Mouse (Mus musculus) testis, adult 2 months (tissue): Measurements from ENCODE around the gene Ly6g. TPM values are rescaled to one million over a fixed set of nuclear protein-coding genes. Genes with fewer than 3 reads are reported as not detected.
"Not testable (repeated sequence)": the region's sequence is repeated elsewhere in the genome, so short reads cannot be mapped to it uniquely, and the experiment has no call there.

Experiments
- H3K27ac ChIP-seq: fragments of 200-500 bp; 2 replicates; pipeline ENCODE4 v1.5.1; 2012; ENCODE audit warnings: low read depth, low read length; ENCODE audit not compliant: control insufficient read depth, insufficient read depth
- H3K27me3 ChIP-seq: fragments of 200-500 bp; 2 replicates; pipeline ENCODE4 v1.6.1; 2012; ENCODE audit warnings: mild to moderate bottlenecking, low read length, moderate library complexity; ENCODE audit not compliant: control insufficient read depth, insufficient read depth
- H3K36me3 ChIP-seq: fragments of 200-500 bp; 2 replicates; pipeline ENCODE4 v1.6.1; 2012; ENCODE audit warnings: mild to moderate bottlenecking, low read length; ENCODE audit not compliant: control insufficient read depth, insufficient read depth
- H3K4me1 ChIP-seq: fragments of 200-500 bp; 2 replicates; pipeline ENCODE4 v1.6.1; 2012; ENCODE audit warnings: low read length; ENCODE audit not compliant: control insufficient read depth, insufficient read depth
- H3K4me3 ChIP-seq: fragments of 200-500 bp; 2 replicates; pipeline ENCODE4 v1.5.1; 2012; ENCODE audit warnings: low read depth, mild to moderate bottlenecking, low read length, moderate library complexity, mixed read lengths; ENCODE audit not compliant: control insufficient read depth
- CTCF ChIP-seq: fragments of 200-500 bp; IDR thresholded peaks from 2 replicates; pipeline ENCODE4 v1.5.1; 2012; ENCODE audit warnings: low read depth, mild to moderate bottlenecking, inconsistent platforms, low read length, moderate library complexity; ENCODE audit not compliant: control insufficient read depth, insufficient read depth, insufficient replicate concordance
- POLR2A ChIP-seq: fragments of 200-500 bp; IDR thresholded peaks from 2 replicates; pipeline ENCODE4 v1.6.1; 2012; ENCODE audit warnings: low read depth, mild to moderate bottlenecking, inconsistent platforms, low read length, moderate library complexity; ENCODE audit not compliant: control insufficient read depth
- polyA plus RNA-seq: library from polyadenylated mRNA; depleted of rRNA; stranded (reverse); fragments of >200 nt; gene quantifications from 2 replicates; pipeline ENCODE4 v1.2.3, GENCODE M21; 2012; rRNA removed

Ly6g gene
- not detected in 2 replicates for polyA plus RNA-seq

GRCm38 (mm10) chr15:75154940-75155339 is at the start of gene Ly6g:
Gene Ly6g, plus strand, starts transcription at chr15:75155240.
- no peak within 1 kb of the TSS for H3K4me3 ChIP-seq
- no peaks in the 10 kb centered on the region for H3K4me1 ChIP-seq
- TF ChIP-seq POLR2A (no peak), CTCF (no peak)
- no peak within 1 kb of the TSS for H3K27ac ChIP-seq
- H3K27me3 ChIP-seq: no peaks in the 10 kb centered on the region
- H3K36me3 ChIP-seq: no peaks in the 10 kb centered on the region

- H3K4me1 ChIP-seq, H3K36me3 ChIP-seq, H3K4me3 ChIP-seq: not testable (repeated sequence)
Measured at GRCm38 (mm10) chr15:75110424-75110823, 44.6 kb upstream of the Ly6g start.

GRCm38 (mm10) chr15:75111861-75112630 is 43.0 kb upstream of the Ly6g start, which contains the start of gene Ly6c2:
Gene Ly6c2, minus strand, starts transcription at chr15:75111970.
- H3K27ac ChIP-seq, H3K4me3 ChIP-seq, H3K36me3 ChIP-seq, H3K4me1 ChIP-seq, H3K27me3 ChIP-seq: not testable (repeated sequence)

More at GRCm38 (mm10) chr15:75110424-75110823, 44.6 kb upstream of the Ly6g start:
- not testable (repeated sequence) for H3K27ac ChIP-seq, H3K27me3 ChIP-seq

GRCm38 (mm10) chr15:75116525-75116924 is 38.5 kb upstream of the Ly6g start:
- no peaks in the 10 kb centered on the region for H3K36me3 ChIP-seq
- no peak overlapping the region for H3K27ac ChIP-seq
- no peak overlapping the region for H3K4me3 ChIP-seq
- H3K27me3 ChIP-seq: no peaks in the 10 kb centered on the region
- TF ChIP-seq POLR2A: no peak
- TF ChIP-seq CTCF: no peak
- no peaks in the 10 kb centered on the region for H3K4me1 ChIP-seq

- not testable (repeated sequence) for H3K4me3 ChIP-seq, H3K27ac ChIP-seq, H3K4me1 ChIP-seq, H3K27me3 ChIP-seq, H3K36me3 ChIP-seq
Measured at GRCm38 (mm10) chr15:75117481-75117880, 37.6 kb upstream of the Ly6g start.

GRCm38 (mm10) chr15:75118742-75119141 is 36.3 kb upstream of the Ly6g start:
- peak; percentile 75 for TF ChIP-seq CTCF
- not testable (repeated sequence) for H3K27me3 ChIP-seq, H3K4me1 ChIP-seq

GRCm38 (mm10) chr15:75120066-75120465 is 35.0 kb upstream of the Ly6g start:
- Histone ChIP-seq H3K36me3 (no peaks in the 10 kb centered on the region), H3K4me3 (no peak overlapping the region), H3K27ac (no peak overlapping the region), H3K4me1 (no peaks in the 10 kb centered on the region), H3K27me3 (no peaks in the 10 kb centered on the region)
- no peak for TF ChIP-seq POLR2A
- peak; percentile 89; the same call in 1 of the 2 replicates for TF ChIP-seq CTCF

More at GRCm38 (mm10) chr15:75118742-75119141, 36.3 kb upstream of the Ly6g start:
- H3K4me3 ChIP-seq, H3K27ac ChIP-seq, H3K36me3 ChIP-seq: not testable (repeated sequence)

- not testable (repeated sequence) for H3K4me1 ChIP-seq, H3K27me3 ChIP-seq, H3K36me3 ChIP-seq, H3K4me3 ChIP-seq, H3K27ac ChIP-seq
Measured at GRCm38 (mm10) chr15:75132346-75132745, 22.7 kb upstream of the Ly6g start.

- not testable (repeated sequence) for H3K36me3 ChIP-seq, H3K27me3 ChIP-seq, H3K27ac ChIP-seq, H3K4me3 ChIP-seq, H3K4me1 ChIP-seq
Measured at GRCm38 (mm10) chr15:75135090-75135783, 19.8 kb upstream of the Ly6g start.

- not testable (repeated sequence) for H3K27ac ChIP-seq, H3K36me3 ChIP-seq, H3K27me3 ChIP-seq, H3K4me1 ChIP-seq, H3K4me3 ChIP-seq
Measured at GRCm38 (mm10) chr15:75137739-75138138, 17.3 kb upstream of the Ly6g start.
